Mouse (Mus musculus): ENCODE data around the gene Hist1h2bq. TPM values are rescaled to one million over a fixed set of nuclear protein-coding genes. Genes with fewer than 3 reads are reported as not detected.
"Not testable (repeated sequence)": the region's sequence is repeated elsewhere in the genome, so short reads cannot be mapped to it uniquely, and the experiment has no call there.

The Hist1h2bq gene
- polyA plus RNA-seq, 1 experiment from 2014 or later: 4.9 TPM

DNA sequence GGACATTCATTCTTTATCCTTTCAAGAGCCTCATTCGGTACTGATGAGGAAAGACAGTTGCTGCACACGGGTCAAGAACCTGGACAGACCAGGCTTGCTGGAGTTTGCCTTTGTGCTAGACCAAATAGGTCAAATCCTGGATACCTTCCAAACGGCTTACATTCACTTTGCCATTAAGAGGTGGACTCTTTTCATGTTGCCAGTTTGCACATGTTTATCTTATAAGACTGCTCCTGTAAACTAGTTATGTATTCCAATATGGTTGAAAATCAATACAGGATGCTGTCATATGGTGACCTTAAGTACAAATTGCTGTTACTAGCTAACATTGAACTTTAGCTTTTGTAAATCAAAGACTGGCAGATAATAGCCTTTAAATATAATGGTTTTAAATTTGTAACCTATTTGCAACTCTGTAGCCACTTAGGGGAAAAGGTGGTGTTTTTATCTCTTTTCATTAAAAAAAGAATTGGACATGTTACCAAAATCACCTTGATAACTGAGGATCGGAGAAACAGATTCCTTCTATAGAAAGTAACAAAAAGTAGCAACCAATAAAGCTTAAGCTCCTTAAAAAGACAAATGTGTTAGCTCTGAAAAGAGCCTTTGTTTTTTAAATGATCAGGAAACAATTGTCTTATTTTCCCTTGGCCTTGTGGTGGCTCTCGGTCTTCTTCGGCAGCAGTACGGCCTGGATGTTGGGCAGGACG, 23.7 kb downstream of the Hist1h2bq start:
- WGBS: 5% methylated on average over 8 of the region's 8 CpGs
- Histone ChIP-seq H3K4me3 (peak overlapping the region; percentile 34), H3K4me2 (peak overlapping the region; percentile 69), H3K9ac (peak overlapping the region; percentile 37; the same call in 1 of the 2 replicates), H3K4me1 (replicated peaks) (peaks cover 32% of the 10 kb centered on the region), H3K27me3 (no peaks in the 10 kb centered on the region), H3K27ac (replicated peaks) (peak overlapping the region; percentile 78), H3K36me3 (no peaks in the 10 kb centered on the region), H3K9me3 (no peaks in the 10 kb centered on the region)
- ATAC-seq (ENCODE audit: low FRiP score, low read depth): no peak

DNA sequence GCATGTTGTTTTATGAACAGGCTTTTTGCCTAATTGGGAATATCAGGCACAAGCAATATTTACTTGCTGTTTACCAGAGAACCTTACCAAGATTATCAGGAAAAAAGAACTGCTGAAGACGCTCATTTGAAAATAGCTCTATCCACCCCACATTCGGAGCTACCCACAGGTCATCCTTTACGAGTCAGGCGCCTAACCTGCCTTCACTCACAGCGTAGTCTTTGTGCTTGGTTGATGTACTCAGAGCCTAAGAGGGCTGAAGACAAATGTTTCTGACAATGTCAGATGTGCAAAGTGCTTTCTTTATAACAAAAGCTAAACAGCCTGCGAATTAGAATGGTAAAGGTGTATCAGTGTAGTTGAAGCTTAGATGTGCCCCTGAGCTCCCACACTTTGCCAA, 25.7 kb downstream of the Hist1h2bq start:
- peaks cover 44% of the 10 kb centered on the region for H3K4me1 ChIP-seq (replicated peaks)
- H3K9ac ChIP-seq: no peak overlapping the region
- no peaks in the 10 kb centered on the region for H3K9me3 ChIP-seq
- 19% methylated on average over 6 of the region's 6 CpGs for WGBS
- H3K4me3 ChIP-seq: no peak overlapping the region
- H3K36me3 ChIP-seq: no peaks in the 10 kb centered on the region
- peaks cover 6% of the 10 kb centered on the region; the same call in 1 of the 2 replicates for H3K27me3 ChIP-seq
- peak overlapping the region; percentile 65; the same call in 1 of the 2 replicates for H3K27ac ChIP-seq (replicated peaks)
- peak overlapping the region; percentile 85; the same call in 1 of the 2 replicates for H3K4me2 ChIP-seq
- no peak for ATAC-seq (ENCODE audit: low FRiP score, low read depth)

DNA sequence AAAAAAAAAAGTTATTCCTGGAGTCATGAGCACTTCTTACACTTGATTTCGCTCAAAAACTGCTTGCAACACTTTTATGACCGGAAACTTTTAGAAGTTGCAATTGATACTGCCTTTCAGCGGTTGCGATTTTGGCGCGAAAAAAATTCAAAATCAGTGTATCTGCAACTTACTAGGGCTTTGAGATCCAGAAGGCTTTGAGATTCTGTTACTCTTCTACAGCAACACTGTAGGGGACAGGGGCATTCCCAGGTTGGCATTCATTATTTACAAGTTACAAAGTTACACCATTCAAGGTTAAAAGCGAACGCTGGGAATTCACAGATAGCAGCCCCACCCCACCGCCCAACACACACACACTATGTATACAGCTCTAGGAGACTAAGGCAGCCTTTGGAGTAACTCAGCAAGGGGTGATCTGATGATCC, 26.2 kb downstream of the Hist1h2bq start:
- H3K27ac ChIP-seq (replicated peaks): peak overlapping the region; percentile 65
- H3K4me1 ChIP-seq (replicated peaks): peaks cover 47% of the 10 kb centered on the region
- peaks cover 6% of the 10 kb centered on the region; the same call in 1 of the 2 replicates for H3K27me3 ChIP-seq
- no peak for ATAC-seq (ENCODE audit: low FRiP score, low read depth)
- peak overlapping the region; percentile 85 for H3K4me2 ChIP-seq
- no peak overlapping the region for H3K9ac ChIP-seq
- no peaks in the 10 kb centered on the region for H3K36me3 ChIP-seq
- WGBS: 1% methylated on average over 9 of the region's 9 CpGs
- H3K4me3 ChIP-seq: peak overlapping the region; percentile 41
- no peaks in the 10 kb centered on the region for H3K9me3 ChIP-seq

DNA sequence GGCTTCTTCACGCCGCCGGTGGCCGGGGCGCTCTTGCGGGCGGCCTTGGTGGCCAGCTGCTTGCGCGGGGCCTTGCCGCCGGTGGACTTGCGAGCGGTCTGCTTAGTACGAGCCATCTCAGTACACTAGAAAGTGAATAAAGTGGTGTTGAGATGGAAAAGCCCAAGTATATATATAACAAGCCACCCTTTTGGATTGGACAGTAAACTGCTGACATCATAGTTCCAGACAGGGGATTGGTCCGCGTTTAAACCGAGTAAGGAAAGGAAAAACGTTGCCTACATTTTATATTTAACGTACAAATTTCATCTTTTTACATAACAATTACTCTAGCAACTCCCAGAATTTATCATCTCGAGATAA, 26.8 kb downstream of the Hist1h2bq start, which contains the start of gene Hist1h3i:
Hist1h3i (minus strand) TSS at position 116 of the 363 bp plus-strand sequence.
- peak within 1 kb of the TSS; percentile 72 for H3K27ac ChIP-seq (replicated peaks)
- H3K4me3 ChIP-seq: peak within 1 kb of the TSS; percentile 41
- H3K4me1 ChIP-seq (replicated peaks): peaks cover 49% of the 10 kb centered on the region
- ATAC-seq (ENCODE audit: low FRiP score, low read depth): peak; percentile 82
- H3K36me3 ChIP-seq: no peaks in the 10 kb centered on the region
- peak within 1 kb of the TSS; percentile 85 for H3K4me2 ChIP-seq
- peaks cover 6% of the 10 kb centered on the region; the same call in 1 of the 2 replicates for H3K27me3 ChIP-seq
- no peaks in the 10 kb centered on the region for H3K9me3 ChIP-seq
- 0% methylated on average over 17 of the region's 20 CpGs for WGBS
- H3K9ac ChIP-seq: peak within 1 kb of the TSS; percentile 48

DNA sequence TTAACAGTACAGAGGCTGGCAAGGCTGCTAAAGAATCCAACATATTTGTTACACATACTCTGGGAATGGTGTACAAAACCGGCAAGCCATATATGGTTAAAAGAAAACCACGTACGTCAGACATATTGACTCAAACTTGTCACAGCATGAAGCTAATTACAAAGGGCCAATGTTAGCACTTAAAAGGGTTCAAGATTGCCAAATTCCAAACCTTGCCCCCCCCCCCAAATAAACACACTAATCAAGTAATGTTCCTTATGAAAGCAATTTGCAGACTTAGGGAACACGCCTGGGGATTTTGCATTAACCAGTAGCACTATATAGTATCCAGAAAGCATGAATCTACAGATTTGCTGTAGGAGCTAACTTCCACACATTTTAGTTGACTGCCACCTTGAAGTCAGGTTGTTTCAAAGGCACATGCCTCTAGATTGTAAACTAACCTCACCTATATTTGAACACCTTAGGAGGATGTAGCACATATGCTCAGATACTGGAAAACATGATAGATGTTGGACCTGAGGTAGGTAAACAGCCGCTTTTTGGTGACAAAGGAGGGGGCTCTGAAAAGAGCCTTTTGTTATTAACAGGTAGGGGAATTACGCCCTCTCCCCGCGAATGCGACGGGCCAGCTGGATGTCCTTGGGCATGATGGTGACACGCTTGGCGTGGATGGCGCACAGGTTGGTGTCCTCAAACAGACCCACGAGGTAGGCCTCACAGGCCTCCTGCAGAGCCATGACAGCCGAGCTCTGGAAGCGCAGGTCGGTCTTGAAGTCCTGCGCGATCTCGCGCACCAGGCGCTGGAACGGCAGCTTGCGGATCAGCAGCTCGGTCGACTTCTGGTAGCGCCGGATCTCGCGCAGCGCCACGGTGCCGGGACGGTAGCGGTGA, 27.4 kb downstream of the Hist1h2bq start:
- Histone ChIP-seq H3K4me1 (replicated peaks) (peaks cover 45% of the 10 kb centered on the region), H3K4me2 (peak overlapping the region; percentile 85), H3K4me3 (peak overlapping the region; percentile 41), H3K9ac (peak overlapping the region; percentile 48), H3K27ac (replicated peaks) (peak overlapping the region; percentile 72)
- H3K9me3 ChIP-seq; H3K27me3 ChIP-seq; ATAC-seq (ENCODE audit: low FRiP score, low read depth); H3K36me3 ChIP-seq: not testable (repeated sequence)
- WGBS: under 1% methylated on average over 14 of the region's 35 CpGs

DNA sequence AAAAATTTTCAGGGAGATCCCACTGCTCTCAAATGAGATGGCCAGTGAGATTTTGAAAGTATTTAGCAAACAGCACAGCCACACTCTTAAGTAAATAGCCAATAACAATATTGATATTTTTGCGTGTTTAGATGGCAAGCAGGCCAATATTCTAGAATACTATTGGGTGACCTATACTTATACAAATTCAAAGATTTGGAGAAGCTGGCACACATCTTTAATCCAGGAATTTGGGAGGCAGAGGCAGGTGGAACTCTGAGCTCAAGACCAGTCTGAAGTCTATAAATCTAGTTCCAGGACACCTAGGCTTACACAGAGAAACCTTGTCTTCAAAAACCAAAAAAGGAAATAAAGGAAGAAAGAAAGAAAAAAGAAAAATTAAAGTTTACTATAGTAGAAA, 28.4 kb downstream of the Hist1h2bq start:
- H3K4me1 ChIP-seq (replicated peaks): peaks cover 45% of the 10 kb centered on the region

DNA sequence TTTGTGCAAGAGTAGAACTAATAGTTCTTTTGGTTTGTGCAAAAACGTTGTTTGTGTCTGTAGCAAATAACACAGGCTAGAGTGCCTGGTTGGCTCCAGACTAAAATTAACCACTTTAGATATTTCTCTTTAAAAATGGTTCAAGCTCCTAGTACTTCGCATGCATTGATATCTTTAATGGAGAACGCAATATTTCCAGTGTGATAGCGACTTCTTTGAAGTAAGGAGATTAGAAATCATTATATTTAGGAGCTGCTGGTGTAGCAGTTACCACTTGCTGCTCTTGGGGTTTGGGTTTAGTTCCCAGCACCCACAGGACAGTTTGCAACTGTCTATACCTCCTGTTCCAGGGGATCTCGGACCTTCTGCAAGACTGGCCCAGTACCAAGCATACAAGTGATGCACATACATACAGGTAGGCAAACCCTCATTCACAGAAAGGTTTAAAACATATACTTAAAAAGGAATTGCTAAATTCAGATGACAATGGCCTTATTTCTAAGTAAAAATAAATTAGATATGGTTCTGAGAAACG, 28.9 kb downstream of the Hist1h2bq start:
- H3K27ac ChIP-seq (replicated peaks): no peak overlapping the region
- H3K36me3 ChIP-seq: no peaks in the 10 kb centered on the region
- peak overlapping the region; percentile 86 for H3K4me2 ChIP-seq
- peaks cover 42% of the 10 kb centered on the region for H3K4me1 ChIP-seq (replicated peaks)
- no peak for ATAC-seq (ENCODE audit: low FRiP score, low read depth)
- WGBS: 51% methylated on average over 6 of the region's 6 CpGs
- no peaks in the 10 kb centered on the region for H3K9me3 ChIP-seq
- H3K9ac ChIP-seq: no peak overlapping the region
- peaks cover 6% of the 10 kb centered on the region; the same call in 1 of the 2 replicates for H3K27me3 ChIP-seq
- H3K4me3 ChIP-seq: peak overlapping the region; percentile 47; the same call in 1 of the 2 replicates

More for the DNA sequence above, 28.4 kb downstream of the Hist1h2bq start:
- H3K27ac ChIP-seq (replicated peaks): no peak overlapping the region
- H3K27me3 ChIP-seq: peaks cover 6% of the 10 kb centered on the region; the same call in 1 of the 2 replicates
- no peak overlapping the region for H3K9ac ChIP-seq
- H3K9me3 ChIP-seq: no peaks in the 10 kb centered on the region
- no peaks in the 10 kb centered on the region for H3K36me3 ChIP-seq
- WGBS: 91% methylated on average over 1 of the region's 1 CpGs
- no peak overlapping the region for H3K4me2 ChIP-seq
- H3K4me3 ChIP-seq: no peak overlapping the region
- no peak for ATAC-seq (ENCODE audit: low FRiP score, low read depth)

DNA sequence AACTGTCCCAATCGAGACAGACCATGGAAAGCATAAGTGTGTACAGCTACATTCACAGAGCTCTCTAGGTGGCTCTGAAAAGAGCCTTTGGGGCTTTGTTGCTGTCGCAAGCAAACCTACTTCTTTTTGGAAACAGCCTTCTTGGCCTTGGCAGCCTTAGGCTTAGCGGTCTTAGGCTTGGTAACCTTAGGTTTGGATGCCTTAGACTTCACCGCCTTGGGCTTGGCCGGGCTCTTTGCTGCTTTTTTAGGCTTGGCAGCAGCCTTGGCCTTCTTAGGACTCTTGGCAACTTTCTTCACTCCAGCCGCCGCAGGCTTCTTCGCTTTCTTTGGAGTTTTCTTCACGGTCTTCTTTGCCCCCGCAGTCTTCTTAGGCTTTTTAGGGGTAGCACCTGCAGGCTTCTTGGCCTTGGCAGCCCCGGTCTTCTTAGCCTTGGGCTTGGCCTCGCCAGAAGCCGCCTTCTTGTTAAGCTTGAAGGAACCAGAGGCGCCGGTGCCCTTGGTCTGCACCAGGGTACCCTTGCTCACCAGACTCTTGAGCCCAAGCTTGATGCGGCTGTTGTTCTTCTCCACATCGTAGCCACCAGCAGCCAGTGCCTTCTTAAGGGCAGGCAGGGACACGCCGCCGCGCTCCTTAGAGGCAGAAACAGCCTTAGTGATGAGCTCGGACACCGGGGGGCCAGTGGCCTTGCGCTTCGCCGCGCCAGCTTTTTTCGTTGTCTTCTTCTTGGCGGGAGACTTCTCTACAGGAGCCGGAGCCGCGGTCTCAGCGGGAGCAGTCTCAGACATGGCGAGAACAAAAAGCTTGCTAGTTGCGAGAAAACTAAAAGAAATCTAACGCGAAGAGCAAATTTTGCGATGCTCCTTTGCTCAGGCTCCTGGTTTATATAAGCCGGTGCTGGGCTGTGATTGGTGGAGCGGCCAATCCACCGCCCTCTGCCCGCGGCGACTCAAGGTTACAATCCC, 29.9 kb downstream of the Hist1h2bq start, which contains the start of gene Hist1h1b:
Hist1h1b (minus strand) TSS at position 859 of the 965 bp plus-strand sequence.
- Histone ChIP-seq H3K4me1 (replicated peaks) (peaks cover 36% of the 10 kb centered on the region), H3K9ac (peak within 1 kb of the TSS; percentile 55), H3K27ac (replicated peaks) (peak within 1 kb of the TSS; percentile 69), H3K9me3 (no peaks in the 10 kb centered on the region), H3K36me3 (no peaks in the 10 kb centered on the region), H3K27me3 (peaks cover 6% of the 10 kb centered on the region; the same call in 1 of the 2 replicates), H3K4me2 (peak within 1 kb of the TSS; percentile 86), H3K4me3 (peak within 1 kb of the TSS; percentile 47)
- ATAC-seq (ENCODE audit: low FRiP score, low read depth): 0 out of 2 replicates have a peak, but pooled peaks have one; percentile 1
- WGBS: under 1% methylated on average over 44 of the region's 44 CpGs

DNA sequence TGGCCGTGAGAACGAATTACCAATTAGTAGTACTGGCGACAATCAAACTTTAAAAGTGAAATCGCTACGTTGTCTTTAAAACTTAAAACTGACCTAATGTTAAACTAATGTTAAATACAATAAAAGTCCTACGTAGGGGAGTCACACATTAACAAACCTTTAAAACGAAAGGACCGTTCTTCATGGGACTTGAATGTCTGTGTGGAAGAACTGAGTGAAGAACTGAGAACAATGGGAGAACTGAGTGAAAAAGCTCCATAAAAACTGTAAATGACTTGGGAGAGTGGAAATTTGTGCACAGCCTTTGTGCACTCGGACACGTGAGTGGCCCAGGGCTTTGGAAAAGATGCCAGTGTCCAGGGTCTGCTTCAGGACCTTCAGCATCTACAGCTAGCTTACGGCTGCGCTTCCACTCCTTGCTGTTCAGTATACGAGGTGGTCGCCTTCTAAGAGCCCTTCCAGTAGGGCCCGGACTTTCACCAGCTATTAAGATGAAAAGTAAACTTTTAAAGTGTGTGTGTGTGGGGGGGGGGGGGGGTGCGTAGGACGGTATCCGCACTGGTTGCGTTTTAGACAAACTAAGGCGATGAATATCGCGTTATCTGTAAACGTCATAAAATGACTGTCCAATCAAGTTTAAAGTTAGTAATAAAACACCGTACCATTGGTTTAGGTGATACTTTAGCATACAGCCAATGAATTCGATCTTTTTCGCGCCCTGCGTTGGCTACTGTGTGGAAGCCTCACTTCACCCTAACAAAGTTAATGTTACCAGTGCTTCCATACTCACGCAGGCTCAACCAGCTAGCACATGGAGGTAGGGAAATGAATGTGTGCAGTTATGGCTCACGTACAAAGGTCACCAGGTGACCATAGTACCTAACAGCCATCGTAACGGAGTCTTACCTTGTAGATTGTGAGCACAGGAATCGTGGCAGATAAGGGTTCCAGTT, 30.9 kb downstream of the Hist1h2bq start:
- Histone ChIP-seq H3K9me3 (no peaks in the 10 kb centered on the region), H3K27me3 (peaks cover 6% of the 10 kb centered on the region; the same call in 1 of the 2 replicates), H3K4me3 (peak overlapping the region; percentile 47), H3K9ac (peak overlapping the region; percentile 55), H3K27ac (replicated peaks) (peak overlapping the region; percentile 69), H3K36me3 (no peaks in the 10 kb centered on the region), H3K4me1 (replicated peaks) (peaks cover 36% of the 10 kb centered on the region), H3K4me2 (peak overlapping the region; percentile 86)
- peak; percentile 96 for ATAC-seq (ENCODE audit: low FRiP score, low read depth)
- 5% methylated on average over 33 of the region's 33 CpGs for WGBS

Measured in hindbrain, embryonic 15.5 days (tissue).